Mouse (Mus musculus): Measurements from ENCODE around the gene Hist1h4n. TPM values are rescaled to one million over a fixed set of nuclear protein-coding genes. Genes with fewer than 3 reads are reported as not detected.
"Not testable (repeated sequence)": the region's sequence is repeated elsewhere in the genome, so short reads cannot be mapped to it uniquely, and the experiment has no call there.

The Hist1h4n gene
- polyA plus RNA-seq, 1 experiment from 2014 or later: 14.6 TPM

GRCm38 (mm10) chr13:21811074-21811473 lies 20.9 kb downstream of the Hist1h4n start:
- H3K4me3 ChIP-seq (ENCODE audit: low read depth, low read length); H3K4me1 ChIP-seq (replicated peaks; ENCODE audit: control insufficient read depth, insufficient read depth, low read length); DNase-seq (ENCODE audit: low spot score); H3K9me3 ChIP-seq (ENCODE audit: control insufficient read depth, low read length); H3K27ac ChIP-seq (ENCODE audit: low read depth, low read length); H3K36me3 ChIP-seq (ENCODE audit: control insufficient read depth, insufficient read depth, low read length); H3K4me2 ChIP-seq; H3K9ac ChIP-seq (ENCODE audit: low read depth, low read length); H3K27me3 ChIP-seq (replicated peaks; ENCODE audit: control insufficient read depth, insufficient read depth, low read length): not testable (repeated sequence)
- WGBS: no CpG with 5 or more reads among the region's 8 CpGs
- peak; percentile 35 for ATAC-seq (replicated peaks; ENCODE audit: low FRiP score)

GRCm38 (mm10) chr13:21810073-21810472 lies 21.9 kb downstream of the Hist1h4n start, which contains the start of the genes Hist1h2bq and Hist1h2ao:
Gene Hist1h2bq, minus strand, starts transcription at chr13:21810197.
Gene Hist1h2ao, plus strand, starts transcription at chr13:21810465.
- not testable (repeated sequence) for DNase-seq (ENCODE audit: low spot score); H3K27ac ChIP-seq (ENCODE audit: low read depth, low read length); H3K36me3 ChIP-seq (ENCODE audit: control insufficient read depth, insufficient read depth, low read length); H3K27me3 ChIP-seq (replicated peaks; ENCODE audit: control insufficient read depth, insufficient read depth, low read length); H3K4me3 ChIP-seq (ENCODE audit: low read depth, low read length); H3K4me2 ChIP-seq; H3K9me3 ChIP-seq (ENCODE audit: control insufficient read depth, low read length); H3K9ac ChIP-seq (ENCODE audit: low read depth, low read length); H3K4me1 ChIP-seq (replicated peaks; ENCODE audit: control insufficient read depth, insufficient read depth, low read length)
- ATAC-seq (replicated peaks; ENCODE audit: low FRiP score): peak; percentile 87
- WGBS: no CpG with 5 or more reads among the region's 23 CpGs

- not testable (repeated sequence) for H3K36me3 ChIP-seq (ENCODE audit: control insufficient read depth, insufficient read depth, low read length); H3K9me3 ChIP-seq (ENCODE audit: control insufficient read depth, low read length); H3K27me3 ChIP-seq (replicated peaks; ENCODE audit: control insufficient read depth, insufficient read depth, low read length); H3K4me2 ChIP-seq; H3K4me3 ChIP-seq (ENCODE audit: low read depth, low read length); DNase-seq (ENCODE audit: low spot score); H3K27ac ChIP-seq (ENCODE audit: low read depth, low read length); H3K9ac ChIP-seq (ENCODE audit: low read depth, low read length); H3K4me1 ChIP-seq (replicated peaks; ENCODE audit: control insufficient read depth, insufficient read depth, low read length)
- no CpG with 5 or more reads among the region's 4 CpGs for WGBS
- peak; percentile 72; the same call in 1 of the 2 replicates for ATAC-seq (replicated peaks; ENCODE audit: low FRiP score)
These were observed 28.9 kb downstream of the Hist1h4n start for GRCm38 (mm10) chr13:21803058-21803457.

GRCm38 (mm10) chr13:21797163-21797562 lies 34.8 kb downstream of the Hist1h4n start:
- H3K9ac ChIP-seq (ENCODE audit: low read depth, low read length); ATAC-seq (replicated peaks; ENCODE audit: low FRiP score); H3K27me3 ChIP-seq (replicated peaks; ENCODE audit: control insufficient read depth, insufficient read depth, low read length); DNase-seq (ENCODE audit: low spot score); H3K9me3 ChIP-seq (ENCODE audit: control insufficient read depth, low read length); H3K4me1 ChIP-seq (replicated peaks; ENCODE audit: control insufficient read depth, insufficient read depth, low read length); H3K4me2 ChIP-seq; H3K27ac ChIP-seq (ENCODE audit: low read depth, low read length); H3K36me3 ChIP-seq (ENCODE audit: control insufficient read depth, insufficient read depth, low read length); H3K4me3 ChIP-seq (ENCODE audit: low read depth, low read length): not testable (repeated sequence)

- Histone ChIP-seq H3K36me3 (ENCODE audit: control insufficient read depth, insufficient read depth, low read length) (no peaks in the 10 kb centered on the region), H3K4me3 (ENCODE audit: low read depth, low read length) (no peak overlapping the region), H3K4me2 (no peak overlapping the region), H3K9ac (ENCODE audit: low read depth, low read length) (no peak overlapping the region), H3K27me3 (replicated peaks; ENCODE audit: control insufficient read depth, insufficient read depth, low read length) (no peaks in the 10 kb centered on the region), H3K27ac (ENCODE audit: low read depth, low read length) (no peak overlapping the region), H3K4me1 (replicated peaks; ENCODE audit: control insufficient read depth, insufficient read depth, low read length) (no peaks in the 10 kb centered on the region; the same call in 1 of the 2 replicates), H3K9me3 (ENCODE audit: control insufficient read depth, low read length) (no peaks in the 10 kb centered on the region)
- no peak for DNase-seq (ENCODE audit: low spot score)
- 88% methylated on average over 7 of the region's 7 CpGs for WGBS
- ATAC-seq (replicated peaks; ENCODE audit: low FRiP score): no peak
These were observed 36.4 kb downstream of the Hist1h4n start for GRCm38 (mm10) chr13:21795584-21795983.

- Histone ChIP-seq H3K27me3 (replicated peaks; ENCODE audit: control insufficient read depth, insufficient read depth, low read length) (no peaks in the 10 kb centered on the region), H3K4me2 (peak overlapping the region; percentile 51), H3K4me1 (replicated peaks; ENCODE audit: control insufficient read depth, insufficient read depth, low read length) (peaks cover 15% of the 10 kb centered on the region), H3K9ac (ENCODE audit: low read depth, low read length) (0 out of 2 replicates have a peak overlapping the region, but pooled peaks have one; percentile 37), H3K27ac (ENCODE audit: low read depth, low read length) (no peak overlapping the region), H3K4me3 (ENCODE audit: low read depth, low read length) (no peak overlapping the region), H3K36me3 (ENCODE audit: control insufficient read depth, insufficient read depth, low read length) (no peaks in the 10 kb centered on the region), H3K9me3 (ENCODE audit: control insufficient read depth, low read length) (no peaks in the 10 kb centered on the region)
- ATAC-seq (replicated peaks; ENCODE audit: low FRiP score) (no peak), DNase-seq (ENCODE audit: low spot score) (no peak)
- WGBS: 23% methylated on average over 18 of the region's 18 CpGs
These were observed 41.3 kb downstream of the Hist1h4n start for GRCm38 (mm10) chr13:21790601-21791283.

- no peak overlapping the region for H3K4me2 ChIP-seq
- no peaks in the 10 kb centered on the region for H3K36me3 ChIP-seq (ENCODE audit: control insufficient read depth, insufficient read depth, low read length)
- H3K27ac ChIP-seq (ENCODE audit: low read depth, low read length): peak overlapping the region; percentile 19; the same call in 1 of the 2 replicates
- H3K9me3 ChIP-seq (ENCODE audit: control insufficient read depth, low read length): no peaks in the 10 kb centered on the region
- no peaks in the 10 kb centered on the region for H3K27me3 ChIP-seq (replicated peaks; ENCODE audit: control insufficient read depth, insufficient read depth, low read length)
- no peak overlapping the region for H3K4me3 ChIP-seq (ENCODE audit: low read depth, low read length)
- H3K4me1 ChIP-seq (replicated peaks; ENCODE audit: control insufficient read depth, insufficient read depth, low read length): peaks cover 19% of the 10 kb centered on the region
- no peak for ATAC-seq (replicated peaks; ENCODE audit: low FRiP score)
- 0 out of 2 replicates have a peak overlapping the region, but pooled peaks have one; percentile 10 for H3K9ac ChIP-seq (ENCODE audit: low read depth, low read length)
- WGBS: 47% methylated on average over 6 of the region's 6 CpGs
- no peak for DNase-seq (ENCODE audit: low spot score)
These were observed 42.1 kb downstream of the Hist1h4n start for GRCm38 (mm10) chr13:21789925-21790324.

- Histone ChIP-seq H3K9me3 (ENCODE audit: control insufficient read depth, low read length) (no peaks in the 10 kb centered on the region), H3K36me3 (ENCODE audit: control insufficient read depth, insufficient read depth, low read length) (no peaks in the 10 kb centered on the region), H3K4me2 (peak overlapping the region; percentile 63), H3K4me1 (replicated peaks; ENCODE audit: control insufficient read depth, insufficient read depth, low read length) (peaks cover 24% of the 10 kb centered on the region), H3K4me3 (ENCODE audit: low read depth, low read length) (peak overlapping the region; percentile 27), H3K9ac (ENCODE audit: low read depth, low read length) (peak overlapping the region; percentile 63), H3K27ac (ENCODE audit: low read depth, low read length) (peak overlapping the region; percentile 89), H3K27me3 (replicated peaks; ENCODE audit: control insufficient read depth, insufficient read depth, low read length) (no peaks in the 10 kb centered on the region)
- 23% methylated on average over 14 of the region's 21 CpGs for WGBS
- DNase-seq (ENCODE audit: low spot score): no peak
- 0 out of 2 replicates have a peak, but pooled peaks have one; percentile 3 for ATAC-seq (replicated peaks; ENCODE audit: low FRiP score)
These were observed 44.0 kb downstream of the Hist1h4n start for GRCm38 (mm10) chr13:21787760-21788593.
